Mouse (Mus musculus): Measurements from ENCODE around the gene Lum. TPM values are rescaled to one million over a fixed set of nuclear protein-coding genes. Genes with fewer than 3 reads are reported as not detected.

Gene Lum
- total RNA-seq, 2 experiments from 2014 or later, result 92.8 to 118 TPM

Other genes with a start within 250 kb of the Lum start
- gene Dcn, start 85.5 kb upstream of the Lum start, total RNA-seq (2021), result 100 to 1,000 TPM; 637 to 757 TPM
- 10 to 100 TPM; 39.1 to 70.1 TPM for gene Kera, start 41.8 kb downstream of the Lum start, total RNA-seq (2021)
- under 1 TPM; 0.47 to 0.60 TPM for gene Epyc, start 78.9 kb downstream of the Lum start, total RNA-seq (2021)
- not detected for gene Ccer1, start 127.9 kb downstream of the Lum start, total RNA-seq (2021)
- gene C030005K15Rik, start 161.6 kb downstream of the Lum start, total RNA-seq (2021), result not detected

All from gastrocnemius, postnatal 4 days (tissue).